Mouse (Mus musculus): ENCODE data around the gene Myl9.

DNA sequence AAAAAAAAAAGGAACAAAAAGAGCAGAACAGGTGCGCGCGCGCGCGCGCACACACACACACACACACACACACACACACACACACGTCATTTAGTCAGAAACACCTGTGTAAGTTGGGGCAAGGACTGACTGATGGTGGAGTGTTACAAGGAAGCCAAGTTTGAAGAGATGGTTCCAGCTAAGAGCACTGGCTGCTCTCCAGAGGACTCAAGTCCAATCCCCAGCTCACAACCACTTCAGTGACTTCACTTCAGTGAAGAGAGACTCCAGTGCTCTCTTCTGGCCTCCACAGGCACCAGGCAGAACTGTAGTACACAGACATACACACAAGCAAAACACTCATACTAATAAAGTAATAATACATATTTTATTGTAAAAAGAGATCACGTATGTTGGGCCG lies 35.5 kb downstream of the Myl9 start:
- TF ChIP-seq POLR2A (IDR thresholded peaks at IDR 0.05; ENCODE audit: borderline replicate concordance, insufficient read depth, low read length) = no peak
- no peak for TF ChIP-seq CTCF (IDR thresholded peaks at IDR 0.05; ENCODE audit: borderline replicate concordance, insufficient read depth, low read depth, low read length)
